Mouse (Mus musculus) forebrain, embryonic 14.5 days (tissue): ENCODE results near the gene Eml6. TPM values are rescaled to one million over a fixed set of nuclear protein-coding genes. Genes with fewer than 3 reads are reported as not detected.

Source experiments
- ATAC-seq: fragments of 200-750 bp; cut with Nextera tagmentation; 2 replicates; pipeline ENCODE4 v1.8.0; 2017; ENCODE audit warnings: mild to moderate bottlenecking, moderate library complexity
- DNase-seq: peaks from one replicate; pipeline ENCODE4 v3.0.0-alpha.2; 2015; ENCODE audit warnings: low spot score
- H3K27ac ChIP-seq: fragments of 300-500 bp; sonication (generic); 2 replicates; pipeline ENCODE4 v1.5.1; 2014; ENCODE audit warnings: low read depth, mild to moderate bottlenecking, control low read depth, low read length, moderate library complexity
- H3K27me3 ChIP-seq: fragments of 300-500 bp; sonication (generic); replicated peaks from 2 replicates; pipeline ENCODE4 v1.6.1; 2014; ENCODE audit warnings: low read length, control low read depth, mixed read lengths; ENCODE audit not compliant: control insufficient read depth, insufficient read depth
- H3K36me3 ChIP-seq: fragments of 300-500 bp; sonication (generic); 2 replicates; pipeline ENCODE4 v1.6.1; 2014; ENCODE audit warnings: low read length, control low read depth; ENCODE audit not compliant: control insufficient read depth, insufficient read depth
- H3K4me1 ChIP-seq: fragments of 300-500 bp; sonication (generic); 2 replicates; pipeline ENCODE4 v1.6.1; 2014; ENCODE audit warnings: antibody characterized with exemption, low read length, control low read depth; ENCODE audit not compliant: control insufficient read depth, insufficient read depth
- H3K4me2 ChIP-seq: fragments of 300-500 bp; sonication (generic); 2 replicates; pipeline ENCODE4 v1.6.1; 2014; ENCODE audit warnings: mild to moderate bottlenecking, control low read depth, low read length
- H3K4me3 ChIP-seq: fragments of 300-500 bp; sonication (generic); 2 replicates; pipeline ENCODE4 v1.5.1; 2014; ENCODE audit warnings: low read depth, low read length, control low read depth
- H3K9ac ChIP-seq: fragments of 300-500 bp; sonication (generic); 2 replicates; pipeline ENCODE4 v1.6.1; 2014; ENCODE audit warnings: mild to moderate bottlenecking, low read length, control low read depth, moderate library complexity
- H3K9me3 ChIP-seq: fragments of 300-500 bp; sonication (generic); replicated peaks from 2 replicates; pipeline ENCODE4 v1.6.1; 2016; ENCODE audit warnings: low read length, control low read depth, mixed read lengths; ENCODE audit not compliant: control insufficient read depth
- WGBS: fragments of 180-500 bp; shearing (Covaris S2); extraction: QIAGEN DNeasy Blood & Tissue Kit; methylation state at CpG from one replicate; pipeline ENCODE4 v1.1.7; 2014; 5-methylcytosine and 5-hydroxymethylcytosine counted together
- polyA plus RNA-seq: library from polyadenylated mRNA; unstranded; fragments of >200 nt; fragmentation: Nextera tagmentation; extraction: Ambion mirVana; gene quantifications from 2 replicates; pipeline ENCODE4 v1.2.1, GENCODE M21; 2014

The Eml6 gene
- polyA plus RNA-seq, 1 experiment from 2014 or later: 2.0 TPM

DNA sequence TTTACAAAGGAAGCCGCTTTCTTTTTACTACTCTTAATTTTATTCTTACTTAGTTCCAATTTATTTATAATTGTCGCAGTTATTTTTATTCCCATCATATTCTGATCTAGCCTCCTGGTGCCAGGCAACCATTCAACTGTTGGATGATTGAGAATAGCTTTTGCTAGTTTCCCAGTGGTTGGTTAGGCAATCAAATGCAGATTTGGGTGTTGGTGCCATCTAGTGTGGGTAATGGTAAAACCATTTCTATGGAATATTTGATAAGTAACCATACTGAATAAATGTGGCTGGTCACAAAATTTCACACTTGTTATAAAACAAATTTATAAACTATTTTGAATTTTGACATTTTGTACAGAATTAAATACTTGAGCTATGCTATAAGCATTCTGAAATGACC, 311.0 kb downstream of the Eml6 start:
- no peak overlapping the region for H3K4me3 ChIP-seq
- no peak for ATAC-seq
- no peaks in the 10 kb centered on the region for H3K9me3 ChIP-seq
- H3K4me2 ChIP-seq: no peak overlapping the region
- H3K36me3 ChIP-seq: peaks cover 12% of the 10 kb centered on the region; the same call in 1 of the 2 replicates
- WGBS: 93% methylated on average over 2 of the region's 2 CpGs
- 0 out of 2 replicates have a peak, but pooled peaks cover 5% of the 10 kb centered on the region for H3K4me1 ChIP-seq
- H3K9ac ChIP-seq: no peak overlapping the region
- no peaks in the 10 kb centered on the region for H3K27me3 ChIP-seq
- DNase-seq: peak; percentile 63
- no peak overlapping the region for H3K27ac ChIP-seq

DNA sequence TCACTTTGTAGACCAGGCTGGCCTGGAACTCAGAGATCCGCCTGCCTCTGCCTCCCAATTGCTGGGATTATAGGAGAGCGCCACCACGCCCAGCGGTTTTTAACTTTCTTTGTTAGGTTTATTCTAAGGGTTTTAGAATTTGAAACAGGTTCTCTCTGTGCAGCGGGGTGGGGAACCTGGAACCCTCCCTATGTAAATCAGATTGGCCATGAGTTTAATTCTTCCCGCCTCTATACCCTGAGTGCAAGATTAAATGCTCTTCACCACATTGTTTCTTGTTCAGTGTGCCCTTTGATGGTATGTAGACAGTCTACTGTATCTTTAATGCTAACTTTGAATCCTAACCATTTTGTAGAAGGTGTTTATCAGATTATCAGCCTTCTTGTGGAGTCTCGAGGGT, 311.7 kb downstream of the Eml6 start:
- Histone ChIP-seq H3K27ac (no peak overlapping the region), H3K4me3 (no peak overlapping the region), H3K9ac (no peak overlapping the region), H3K27me3 (no peaks in the 10 kb centered on the region), H3K4me2 (no peak overlapping the region), H3K9me3 (no peaks in the 10 kb centered on the region), H3K4me1 (0 out of 2 replicates have a peak, but pooled peaks cover 5% of the 10 kb centered on the region), H3K36me3 (peaks cover 12% of the 10 kb centered on the region; the same call in 1 of the 2 replicates)
- WGBS: 89% methylated on average over 7 of the region's 7 CpGs
- DNase-seq (no peak), ATAC-seq (no peak)

- Histone ChIP-seq H3K4me2 (no peak overlapping the region), H3K27me3 (no peaks in the 10 kb centered on the region), H3K27ac (no peak overlapping the region), H3K4me1 (no peaks in the 10 kb centered on the region), H3K36me3 (peaks cover 40% of the 10 kb centered on the region), H3K4me3 (no peak overlapping the region), H3K9ac (no peak overlapping the region), H3K9me3 (no peaks in the 10 kb centered on the region)
- DNase-seq (no peak), ATAC-seq (no peak)
Measured at GRCm38 (mm10) chr11:29709512-29709911, 316.3 kb downstream of the Eml6 start.

DNA sequence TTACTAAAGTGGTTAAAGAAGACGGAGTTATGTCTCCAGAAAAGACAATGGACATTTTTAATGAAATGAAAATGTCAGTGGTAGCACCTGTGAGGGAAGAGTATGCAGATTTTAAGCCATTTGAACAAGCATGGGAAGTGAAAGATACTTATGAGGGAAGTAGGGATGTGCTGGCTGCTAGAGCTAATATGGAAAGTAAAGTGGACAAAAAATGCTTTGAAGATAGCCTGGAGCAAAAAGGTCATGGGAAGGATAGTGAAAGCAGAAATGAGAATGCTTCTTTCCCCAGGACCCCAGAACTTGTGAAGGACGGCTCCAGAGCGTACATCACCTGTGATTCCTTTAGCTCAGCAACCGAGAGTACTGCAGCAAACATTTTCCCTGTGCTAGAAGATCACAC, 319.0 kb downstream of the Eml6 start:
- Histone ChIP-seq H3K9me3 (no peaks in the 10 kb centered on the region), H3K4me2 (no peak overlapping the region), H3K27me3 (no peaks in the 10 kb centered on the region), H3K4me3 (no peak overlapping the region), H3K27ac (no peak overlapping the region), H3K9ac (no peak overlapping the region), H3K36me3 (peaks cover 31% of the 10 kb centered on the region), H3K4me1 (no peaks in the 10 kb centered on the region)
- ATAC-seq: no peak
- 94% methylated on average over 4 of the region's 4 CpGs for WGBS
- no peak for DNase-seq

DNA sequence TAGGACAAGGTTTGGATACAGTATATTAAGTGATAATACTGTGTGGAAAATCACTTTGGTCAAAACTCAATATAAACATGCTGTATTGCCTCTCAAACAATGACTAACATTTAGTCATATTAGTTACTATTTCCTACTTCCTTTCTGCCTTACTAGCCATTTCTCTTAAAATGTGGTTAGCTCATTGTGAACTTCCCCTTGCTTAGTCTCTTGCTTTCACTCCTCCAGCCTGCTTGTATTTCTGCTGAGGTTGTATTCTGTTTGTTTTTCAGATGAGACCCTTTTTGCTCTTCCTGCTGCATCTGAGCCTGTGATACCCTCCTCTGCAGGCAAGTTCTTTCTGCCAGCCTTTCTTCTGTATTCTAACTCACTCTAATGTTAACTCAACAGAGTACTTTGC, 320.6 kb downstream of the Eml6 start:
- H3K4me1 ChIP-seq: no peaks in the 10 kb centered on the region
- no peaks in the 10 kb centered on the region for H3K27me3 ChIP-seq
- ATAC-seq: no peak
- H3K27ac ChIP-seq: no peak overlapping the region
- no peak overlapping the region for H3K4me3 ChIP-seq
- no peak overlapping the region for H3K9ac ChIP-seq
- DNase-seq: no peak
- no peak overlapping the region for H3K4me2 ChIP-seq
- peaks cover 28% of the 10 kb centered on the region for H3K36me3 ChIP-seq
- H3K9me3 ChIP-seq: no peaks in the 10 kb centered on the region

GRCm38 (mm10) chr11:29702721-29703120, 323.1 kb downstream of the Eml6 start:
- Histone ChIP-seq H3K4me3 (no peak overlapping the region), H3K4me1 (0 out of 2 replicates have a peak, but pooled peaks cover 3% of the 10 kb centered on the region), H3K36me3 (peaks cover 16% of the 10 kb centered on the region), H3K9me3 (no peaks in the 10 kb centered on the region), H3K27ac (no peak overlapping the region), H3K4me2 (no peak overlapping the region), H3K9ac (no peak overlapping the region), H3K27me3 (no peaks in the 10 kb centered on the region)
- DNase-seq: no peak
- ATAC-seq: no peak
- 80% methylated on average over 3 of the region's 3 CpGs for WGBS

- Histone ChIP-seq H3K27ac (no peak overlapping the region), H3K9ac (no peak overlapping the region), H3K4me3 (peak overlapping the region; percentile 97; the same call in 1 of the 2 replicates), H3K9me3 (no peaks in the 10 kb centered on the region), H3K4me2 (peak overlapping the region; percentile 71), H3K27me3 (no peaks in the 10 kb centered on the region), H3K4me1 (peaks cover 14% of the 10 kb centered on the region), H3K36me3 (no peaks in the 10 kb centered on the region)
- ATAC-seq (no peak), DNase-seq (no peak)
Measured at GRCm38 (mm10) chr11:29694754-29695153, 331.1 kb downstream of the Eml6 start.

- ATAC-seq: peak; percentile 93
Measured at GRCm38 (mm10) chr11:29693576-29694410, 332.0 kb downstream of the Eml6 start.

More at GRCm38 (mm10) chr11:29693576-29694410, 332.0 kb downstream of the Eml6 start:
- DNase-seq: peak; percentile 95
- Histone ChIP-seq H3K9ac (peak overlapping the region; percentile 100), H3K4me1 (peaks cover 14% of the 10 kb centered on the region), H3K36me3 (no peaks in the 10 kb centered on the region), H3K27ac (peak overlapping the region; percentile 99), H3K9me3 (no peaks in the 10 kb centered on the region), H3K4me2 (peak overlapping the region; percentile 71), H3K27me3 (no peaks in the 10 kb centered on the region), H3K4me3 (peak overlapping the region; percentile 97)
- WGBS: under 1% methylated on average over 42 of the region's 53 CpGs
